Mouse (Mus musculus) thymus, adult 2 months (tissue): ENCODE measurements around the gene Nags.

Experiments
- CTCF ChIP-seq: fragments of 200-500 bp; IDR thresholded peaks from 2 replicates; pipeline ENCODE4 v1.5.1; 2012; ENCODE audit warnings: mild to moderate bottlenecking, control low read depth, low read length, moderate library complexity, borderline replicate concordance; ENCODE audit not compliant: control insufficient read depth, poor library complexity, insufficient read depth; ENCODE audit errors: extremely low read depth
- POLR2A ChIP-seq: fragments of 200-500 bp; IDR thresholded peaks from 2 replicates; pipeline ENCODE4 v1.6.1; 2012; ENCODE audit warnings: mild to moderate bottlenecking, low read length, control low read depth, moderate library complexity; ENCODE audit not compliant: control insufficient read depth, poor library complexity, insufficient read depth; ENCODE audit errors: extremely low read depth

DNA sequence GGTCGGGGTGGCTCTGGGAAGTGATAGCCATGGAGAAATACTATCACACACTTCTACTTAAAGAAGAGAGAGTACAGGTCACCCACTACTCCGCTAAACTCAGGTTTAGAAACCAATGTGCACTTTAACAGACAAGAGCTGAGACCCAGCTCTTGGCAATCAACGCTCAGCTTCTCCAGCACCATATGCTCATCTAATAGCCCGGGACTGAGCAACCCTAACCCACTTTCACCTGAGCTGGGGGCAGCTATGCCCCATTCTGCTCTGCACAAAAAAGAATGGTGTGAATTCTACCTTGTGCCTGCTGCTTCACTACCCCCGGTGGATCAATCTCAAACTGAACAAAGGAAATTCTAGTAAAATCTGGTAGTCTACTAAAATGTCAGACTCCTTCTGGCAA lies 22.2 kb downstream of the Nags start:
- TF ChIP-seq CTCF (no peak), POLR2A (no peak)
